Mouse (Mus musculus): ENCODE measurements around the gene Micall1.

Gene Micall1

GRCm38 (mm10) chr15:79108421-79109320 lies at the start of gene Micall1:
Gene Micall1, plus strand, starts transcription at chr15:79108898.
- peak; percentile 60 for DNase-seq (ENCODE audit: low spot score)

GRCm38 (mm10) chr15:79060887-79061565 lies 47.7 kb upstream of the Micall1 start:
- no peak for DNase-seq (ENCODE audit: low spot score)

DNA sequence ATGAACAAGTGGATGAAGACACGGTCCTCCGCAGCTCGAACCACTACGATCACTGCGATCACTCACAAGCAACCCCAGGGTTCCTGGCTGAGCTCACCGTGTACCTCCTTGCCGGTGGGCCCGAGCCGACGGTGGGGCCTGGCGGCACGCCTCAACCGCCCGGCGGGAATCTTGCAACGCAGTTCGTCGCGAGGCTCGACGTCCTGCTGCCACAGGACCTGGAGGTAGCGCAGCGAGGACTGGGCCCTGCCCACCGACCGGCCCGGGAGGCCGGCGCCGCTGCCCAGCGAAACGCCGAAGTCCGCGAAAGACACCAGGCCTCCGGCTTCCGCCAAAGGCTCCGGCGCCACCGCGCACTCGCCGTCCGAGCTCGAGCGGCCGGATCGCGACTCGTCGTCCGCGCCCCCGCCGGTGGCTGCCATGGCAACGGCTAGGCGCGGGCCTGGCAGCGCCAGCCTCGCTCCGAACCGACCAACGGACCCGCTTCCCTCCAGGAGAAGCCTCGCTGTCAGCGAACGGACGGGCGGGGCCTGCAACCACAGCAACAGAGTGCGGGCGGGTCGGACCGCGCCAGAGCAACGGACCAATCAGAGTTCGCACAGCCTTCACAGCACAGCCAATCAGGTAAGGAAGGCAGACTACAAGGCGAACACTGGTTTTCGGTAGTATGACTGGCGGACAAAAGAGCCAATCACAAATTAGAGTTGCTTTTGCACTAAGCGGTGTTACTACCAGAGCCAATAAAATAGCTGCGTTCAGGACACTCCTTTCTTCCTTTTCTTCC lies 46.1 kb upstream of the Micall1 start, which contains the start of gene Ankrd54:
Gene Ankrd54, minus strand, starts transcription at position 518 of the 784 bp plus-strand sequence.
- DNase-seq (ENCODE audit: low spot score): peak; percentile 91

- DNase-seq (ENCODE audit: low spot score): no peak
Observed at GRCm38 (mm10) chr15:79063160-79063740, 45.4 kb upstream of the Micall1 start.

DNA sequence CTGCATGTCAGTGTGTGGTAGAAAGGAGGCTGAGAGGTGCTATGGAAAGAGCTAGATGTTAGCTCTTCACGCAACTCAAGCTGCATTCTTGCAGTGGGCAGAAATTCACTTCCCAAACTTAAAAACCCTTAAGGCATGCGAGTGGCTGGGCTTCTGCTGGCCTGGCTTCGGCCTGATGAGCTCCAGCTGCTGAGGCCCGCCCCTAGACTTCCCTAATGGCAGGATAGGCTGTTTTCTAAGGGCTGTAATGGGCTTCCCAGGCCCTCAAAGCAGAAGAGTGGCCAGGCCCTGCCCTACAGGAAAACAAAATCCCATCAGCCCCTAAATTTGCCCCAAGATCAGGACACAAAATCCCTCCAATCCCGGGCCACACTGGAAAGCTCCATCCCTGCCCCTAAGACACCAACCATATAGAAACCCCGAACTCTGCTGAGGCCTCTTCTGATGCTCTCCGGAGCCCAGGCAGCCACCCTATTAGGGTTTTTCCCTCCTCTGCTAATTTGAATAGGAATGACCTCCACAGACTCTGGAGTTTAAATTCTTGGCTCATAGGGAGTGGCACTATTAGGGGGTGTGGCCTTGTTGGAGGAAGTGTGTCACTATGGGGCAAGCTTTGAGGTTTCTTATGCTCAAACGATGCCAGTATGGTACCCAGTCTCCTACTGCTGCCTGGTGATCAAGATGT lies 43.5 kb upstream of the Micall1 start:
- no peak for DNase-seq (ENCODE audit: low spot score)

DNA sequence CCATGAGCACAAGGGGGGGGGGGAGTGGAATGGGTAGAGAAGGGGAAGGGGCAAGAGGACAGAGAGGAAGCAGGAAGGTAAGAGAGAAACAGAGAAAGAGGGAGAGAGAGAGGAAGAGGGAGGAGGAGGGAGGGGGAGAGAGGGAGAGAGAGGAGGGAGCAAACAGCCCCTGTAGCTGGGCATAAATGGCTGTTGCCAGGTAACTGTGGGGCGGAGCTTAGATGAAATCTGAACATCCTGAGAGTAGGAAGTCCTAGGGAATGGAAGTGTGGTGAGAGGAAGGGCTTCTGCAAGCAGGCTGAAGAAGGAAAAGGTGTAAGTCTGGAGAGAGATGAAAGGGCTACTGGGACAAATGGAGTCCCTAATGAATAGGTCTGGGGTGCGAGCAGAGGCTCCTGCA lies 42.4 kb upstream of the Micall1 start:
- no peak for DNase-seq (ENCODE audit: low spot score)

- no peak for DNase-seq (ENCODE audit: low spot score)
Observed at GRCm38 (mm10) chr15:79067631-79068030, 41.1 kb upstream of the Micall1 start.

DNA sequence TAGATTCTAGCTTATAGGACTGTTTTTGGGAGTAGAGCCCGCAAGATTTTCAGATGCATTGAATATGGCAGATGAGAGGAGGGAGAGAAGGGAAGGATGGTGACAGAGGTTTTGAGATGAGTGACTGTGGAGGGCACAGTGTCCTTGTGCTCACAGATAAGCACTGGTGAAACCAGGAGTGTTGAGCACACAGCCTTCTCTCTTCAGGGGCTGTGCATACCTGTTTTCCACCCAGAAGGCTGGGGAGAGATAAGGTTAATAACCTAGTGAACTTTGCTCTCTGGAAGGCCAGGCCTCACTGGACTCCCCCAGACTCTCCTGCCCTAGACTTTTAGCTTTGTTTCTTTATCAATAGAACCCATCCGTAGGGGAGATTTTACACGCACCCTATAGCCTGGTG lies 40.3 kb upstream of the Micall1 start:
- DNase-seq (ENCODE audit: low spot score): no peak

- DNase-seq (ENCODE audit: low spot score): no peak
Observed at GRCm38 (mm10) chr15:79071117-79072039, 37.3 kb upstream of the Micall1 start.

DNA sequence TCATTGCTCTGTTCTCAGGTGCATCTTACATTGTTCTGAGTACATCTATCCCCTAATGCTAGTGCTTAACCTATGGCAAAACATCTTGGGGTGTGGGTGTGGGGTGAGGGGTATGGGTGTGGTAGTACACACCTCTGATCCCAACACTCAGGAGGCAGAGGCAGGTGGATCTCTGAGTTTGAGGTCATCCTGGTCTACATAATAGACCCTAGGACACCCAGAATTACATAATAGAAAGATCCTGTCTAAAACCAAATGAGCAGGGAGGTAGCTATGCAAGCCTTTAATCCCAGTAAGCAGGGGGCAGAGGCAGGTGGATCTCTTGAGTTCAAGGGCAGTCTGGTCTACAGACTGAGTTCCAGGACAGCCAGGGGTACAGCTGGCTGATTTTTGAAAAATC lies 34.9 kb upstream of the Micall1 start:
- no peak for DNase-seq (ENCODE audit: low spot score)

- DNase-seq (ENCODE audit: low spot score): no peak
Observed at GRCm38 (mm10) chr15:79074446-79074845, 34.3 kb upstream of the Micall1 start.

DNA sequence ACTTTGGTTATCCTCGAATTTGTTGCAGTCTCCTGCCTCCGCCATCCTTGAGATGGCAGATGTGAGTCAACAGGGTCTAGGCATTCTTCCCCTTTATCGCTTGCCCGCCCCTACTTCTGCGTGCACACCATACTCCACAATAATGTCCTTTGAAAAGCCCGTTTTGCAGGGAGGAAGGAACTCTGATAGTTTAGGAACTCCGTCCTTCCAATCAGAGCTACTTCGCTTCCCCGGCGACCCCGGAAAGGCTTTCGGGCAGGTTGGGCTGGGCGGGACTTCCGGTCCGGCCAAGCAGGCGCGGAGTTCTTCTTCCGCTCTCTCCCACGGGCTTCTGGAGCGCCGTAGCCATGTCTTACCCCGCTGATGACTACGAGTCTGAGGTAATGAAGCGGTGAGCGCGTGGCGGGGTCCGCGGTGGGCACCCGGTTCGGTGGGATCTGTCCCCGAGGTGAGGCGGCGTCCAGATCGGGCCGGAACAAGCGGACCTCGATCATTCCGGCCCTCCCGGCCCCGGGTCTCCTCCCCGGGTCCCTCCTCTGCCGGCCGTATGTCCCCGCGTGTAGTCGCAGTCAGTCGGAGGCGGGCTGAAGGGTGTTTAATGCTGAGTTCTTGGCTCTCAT lies 33.7 kb upstream of the Micall1 start, which contains the start of gene Eif3l:
Gene Eif3l, plus strand, starts transcription at position 267 of the 620 bp plus-strand sequence.
- peak; percentile 57 for DNase-seq (ENCODE audit: low spot score)

- DNase-seq (ENCODE audit: low spot score): no peak
Observed at GRCm38 (mm10) chr15:79075658-79076365, 32.9 kb upstream of the Micall1 start.

- DNase-seq (ENCODE audit: low spot score): no peak
Observed at GRCm38 (mm10) chr15:79079567-79079966, 29.1 kb upstream of the Micall1 start.

GRCm38 (mm10) chr15:79092284-79092683 lies 16.4 kb upstream of the Micall1 start:
- no peak for DNase-seq (ENCODE audit: low spot score)

DNA sequence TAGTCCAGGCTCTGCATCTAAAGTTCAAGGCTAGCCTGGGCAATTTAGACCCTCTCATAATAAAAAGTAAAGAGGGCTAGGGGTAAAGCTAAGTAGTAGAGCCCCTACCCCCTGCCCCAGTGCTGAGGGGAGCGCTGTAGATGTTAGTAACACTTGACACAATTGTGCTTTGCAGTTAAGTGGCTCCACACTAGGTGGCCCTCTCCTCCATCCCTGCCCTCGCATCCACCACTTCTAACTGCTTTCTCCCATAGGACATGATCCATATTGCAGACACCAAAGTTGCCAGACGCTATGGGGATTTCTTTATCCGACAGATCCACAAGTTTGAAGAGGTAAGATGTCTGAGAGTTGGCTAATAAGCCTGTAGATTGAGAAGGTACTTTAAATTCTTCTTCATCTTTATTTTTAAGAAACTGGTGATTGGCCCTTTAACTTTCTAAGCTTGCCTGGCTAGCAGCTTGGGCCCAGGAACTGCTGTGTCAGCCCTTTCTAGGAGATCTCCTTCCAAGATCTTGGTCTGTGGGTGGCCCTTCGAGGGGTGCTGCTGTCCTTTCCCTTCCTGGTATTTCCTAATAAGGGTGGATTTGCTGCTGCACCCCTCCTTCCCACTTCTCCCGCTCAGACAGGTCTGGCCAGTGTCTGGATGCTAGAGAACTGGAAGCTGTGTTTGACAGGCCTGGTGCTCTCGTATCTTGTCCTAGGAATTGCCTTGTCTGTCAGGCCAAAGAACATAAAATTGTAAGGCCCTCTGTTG lies 15.4 kb upstream of the Micall1 start:
- no peak for DNase-seq (ENCODE audit: low spot score)

- DNase-seq (ENCODE audit: low spot score): no peak
Observed at GRCm38 (mm10) chr15:79095483-79095882, 13.2 kb upstream of the Micall1 start.

- no peak for DNase-seq (ENCODE audit: low spot score)
Observed at GRCm38 (mm10) chr15:79096556-79096955, 12.1 kb upstream of the Micall1 start.
